Mouse (Mus musculus): ENCODE data around the gene Gli2.

Gli2 gene

DNA sequence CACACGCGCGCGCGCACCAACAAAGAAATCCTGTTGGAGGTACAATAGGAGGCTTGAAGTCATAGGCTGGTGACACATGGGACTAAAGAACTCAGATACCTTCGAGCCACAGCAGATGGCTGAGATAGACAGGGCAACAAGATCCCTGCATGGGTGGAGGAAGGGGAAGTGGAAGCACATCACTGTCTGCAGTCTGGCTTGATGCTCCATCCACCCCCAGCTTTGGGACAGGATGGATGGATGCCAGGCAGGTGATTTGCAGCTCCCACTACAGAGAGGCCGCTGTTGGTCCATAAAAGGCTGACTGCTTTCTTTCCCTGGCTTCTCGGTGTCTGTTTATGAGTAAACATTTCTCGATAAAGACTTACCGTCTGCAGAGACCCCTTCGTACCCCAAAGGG, 65.9 kb downstream of the Gli2 start:
- no peak for DNase-seq

DNA sequence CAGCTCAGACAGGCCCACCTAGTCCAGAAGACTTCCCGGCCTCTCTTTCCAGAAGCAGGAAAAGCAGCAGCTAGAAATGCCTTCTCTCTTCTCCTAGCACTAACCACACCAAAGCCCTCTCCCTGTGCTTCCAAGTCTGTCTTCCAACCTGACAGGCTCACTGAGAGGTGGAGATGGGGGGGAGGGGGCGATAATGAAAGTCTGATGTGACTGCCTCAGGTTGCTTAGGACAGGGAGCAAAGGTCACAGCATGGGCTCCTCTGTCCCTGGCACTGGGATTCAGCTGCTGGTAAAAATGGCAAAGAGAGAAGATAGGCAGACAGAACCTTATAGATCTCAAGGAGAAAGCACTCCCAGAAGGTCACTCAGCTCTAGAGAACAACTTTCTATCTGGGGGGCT, 70.0 kb downstream of the Gli2 start:
- no peak for DNase-seq

DNA sequence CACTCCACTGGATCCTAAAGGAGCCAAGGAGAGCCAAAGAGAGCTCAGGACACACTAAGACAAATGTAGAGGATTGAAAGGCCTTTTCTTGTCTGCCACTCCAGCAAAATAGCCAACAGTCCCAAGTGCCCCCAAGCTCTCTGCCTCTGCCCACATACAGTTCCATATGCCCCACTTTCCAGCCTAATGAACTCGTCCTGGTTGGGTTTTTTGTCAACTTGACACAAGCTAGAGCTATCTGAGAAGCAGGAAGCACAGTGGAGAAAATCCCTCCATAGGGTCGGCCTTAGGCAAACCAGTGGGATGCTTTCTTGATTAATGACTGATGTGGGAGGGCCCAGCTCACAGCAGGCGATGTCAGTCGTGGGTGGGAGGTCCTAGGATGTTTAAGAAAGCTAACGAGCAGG, 70.6 kb downstream of the Gli2 start:
- DNase-seq: no peak

DNA sequence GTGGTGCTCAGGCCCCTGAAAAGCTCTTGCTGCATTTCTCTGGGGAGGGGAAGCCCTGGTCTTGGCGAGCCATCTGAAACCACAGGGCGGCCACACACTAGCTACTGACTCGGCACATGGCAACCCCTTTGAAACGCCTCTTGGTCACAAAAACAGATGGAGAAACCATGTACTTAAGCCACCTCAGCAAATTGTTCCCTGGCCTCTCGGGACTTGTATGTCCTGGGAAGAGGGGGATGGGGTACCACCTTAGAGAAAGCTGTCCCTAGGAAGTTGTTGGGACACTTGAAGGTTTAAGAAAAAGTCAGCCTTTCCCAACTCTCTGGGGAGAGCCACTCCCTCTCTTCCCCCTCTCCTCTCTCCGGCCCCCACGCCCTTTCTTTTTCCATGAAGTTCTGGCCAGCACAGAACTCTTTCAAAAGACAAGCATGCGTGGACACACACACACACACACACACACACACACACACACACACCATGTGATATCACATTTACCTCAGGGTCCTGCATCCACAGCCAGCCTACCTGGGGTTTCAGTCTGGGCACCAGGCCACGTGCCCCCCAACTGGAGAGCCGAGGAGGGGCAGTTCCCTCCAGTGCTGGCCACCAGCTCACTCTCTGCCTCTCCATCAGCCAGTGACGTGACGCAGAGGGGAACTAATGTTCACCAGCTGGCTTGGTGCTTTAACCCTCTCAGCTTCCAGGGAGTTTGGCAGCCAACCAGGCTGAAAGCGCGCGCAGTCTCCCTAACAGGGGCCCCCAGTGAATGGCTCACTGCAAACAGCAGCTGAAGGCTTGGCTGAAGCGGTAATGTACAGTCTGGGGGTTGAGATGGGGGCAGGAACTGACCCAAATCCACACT, 71.2 kb downstream of the Gli2 start:
- no peak for DNase-seq

DNA sequence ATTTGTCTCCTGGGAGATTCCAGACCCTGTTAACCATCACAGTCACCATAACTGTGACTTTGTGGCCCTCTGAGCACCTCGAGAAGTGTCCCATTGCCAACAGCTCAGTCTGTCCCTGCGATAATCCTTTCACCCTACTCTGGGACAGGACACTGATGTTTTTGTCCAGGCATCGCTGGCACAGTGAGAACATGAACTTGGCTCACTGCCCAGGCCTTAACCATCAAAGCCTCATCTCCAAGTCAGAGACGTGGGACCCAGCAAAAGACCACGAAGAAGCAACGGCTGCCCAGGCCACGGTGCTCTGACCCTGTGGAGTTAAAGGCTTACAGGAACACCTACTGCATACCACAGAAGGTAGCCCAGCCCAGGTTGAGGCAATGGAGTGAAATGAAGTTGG, 72.8 kb downstream of the Gli2 start:
- DNase-seq: no peak

DNA sequence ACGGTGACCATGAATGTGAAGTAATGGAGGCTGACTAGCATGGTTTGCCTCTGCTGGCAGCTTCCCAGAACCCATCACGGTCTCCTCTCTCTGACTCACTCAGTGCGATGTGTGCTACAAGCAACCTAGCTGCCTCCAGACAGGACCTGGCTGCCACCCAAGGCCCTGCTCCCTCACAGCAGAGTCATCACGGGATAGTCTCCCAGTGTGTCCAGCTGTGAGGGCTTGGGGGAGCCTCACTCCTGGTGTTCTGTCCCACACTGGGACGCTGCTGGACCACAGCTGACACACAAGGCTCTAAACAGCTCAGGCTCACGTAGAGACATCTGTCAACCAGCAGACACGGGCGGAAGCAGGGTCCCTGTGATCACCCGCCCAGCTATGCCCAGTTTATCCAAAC, 76.8 kb downstream of the Gli2 start:
- DNase-seq: no peak

DNA sequence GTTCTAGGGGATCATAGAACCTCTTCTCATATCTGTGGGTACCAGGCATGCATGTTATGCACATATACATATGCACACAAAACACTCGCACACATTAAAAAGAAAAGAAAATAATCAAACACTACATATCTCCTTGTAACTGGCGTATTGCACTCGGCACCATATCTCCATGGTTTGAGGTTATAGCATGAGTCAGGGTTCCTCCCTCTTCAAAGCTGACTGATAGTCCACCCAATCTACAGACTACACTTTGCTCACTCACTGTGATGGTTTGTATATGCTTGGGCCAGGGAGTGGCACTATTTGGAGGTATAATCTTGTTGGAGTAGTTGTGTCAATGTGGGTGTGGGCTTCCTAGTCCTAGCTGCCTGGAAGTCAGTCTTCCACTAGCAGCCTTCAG, 78.0 kb downstream of the Gli2 start:
- no peak for DNase-seq

DNA sequence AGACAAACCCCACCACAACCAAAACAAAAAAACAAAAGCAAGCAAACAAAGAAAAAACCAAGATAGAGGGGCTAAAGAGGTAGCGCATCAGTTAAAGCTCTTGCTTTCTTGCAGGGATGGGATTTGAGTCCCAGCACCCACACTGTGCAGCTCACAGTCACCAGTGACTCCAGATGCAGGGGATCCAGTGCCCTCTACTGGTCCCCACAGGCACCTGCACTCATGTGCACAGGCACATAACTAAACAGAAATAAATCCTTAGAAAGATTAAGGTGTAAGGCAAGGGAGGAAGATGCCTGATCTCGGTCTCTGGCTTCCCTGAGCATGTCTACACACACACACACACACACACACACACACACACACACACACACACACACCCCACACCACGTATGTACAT, 83.4 kb downstream of the Gli2 start:
- no peak for DNase-seq

DNA sequence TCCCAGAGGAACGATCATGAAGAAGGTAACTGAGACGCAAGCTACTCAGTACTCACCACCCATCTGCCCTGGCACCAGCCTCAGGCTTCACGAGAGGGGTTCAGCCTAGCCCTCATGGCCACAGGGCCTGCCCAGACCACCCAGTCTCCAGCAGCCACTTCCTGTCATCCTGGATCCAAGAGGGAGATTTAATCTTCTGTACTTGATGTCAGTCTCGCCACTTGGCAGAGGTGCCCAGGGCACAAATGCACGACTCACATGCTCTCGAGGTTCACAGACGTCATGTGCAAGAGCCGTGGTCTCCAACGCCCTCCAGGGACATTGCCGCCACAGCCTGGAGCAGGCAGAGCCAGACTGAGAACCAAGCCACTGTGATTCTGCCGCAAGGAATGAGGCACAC, 84.0 kb downstream of the Gli2 start:
- DNase-seq: no peak

DNA sequence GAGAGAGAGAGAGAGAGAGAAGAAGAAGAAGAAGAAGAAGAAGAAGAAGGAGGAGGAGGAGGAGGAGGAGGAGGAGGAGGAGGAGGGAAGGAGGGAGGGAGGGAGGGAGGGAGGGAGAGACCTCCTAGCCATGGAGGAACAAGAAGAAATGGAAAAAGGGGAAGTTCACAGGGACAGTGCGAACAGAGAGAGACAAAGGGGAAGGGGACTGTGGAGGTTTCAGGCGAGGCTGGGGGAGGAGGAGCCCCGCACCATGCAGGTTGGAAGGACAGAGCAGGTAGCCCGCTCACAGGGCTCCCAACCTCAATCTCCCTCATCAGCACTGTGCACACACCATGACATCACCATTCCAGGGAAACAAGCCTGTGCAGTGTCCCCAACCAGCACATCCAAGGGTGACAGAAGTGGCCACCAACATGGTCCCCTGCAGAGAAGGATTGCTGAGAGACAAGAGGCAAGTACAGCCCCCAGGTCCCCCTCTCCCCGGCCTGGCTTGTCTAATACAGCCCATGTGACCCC, 84.7 kb downstream of the Gli2 start:
- no peak for DNase-seq

DNA sequence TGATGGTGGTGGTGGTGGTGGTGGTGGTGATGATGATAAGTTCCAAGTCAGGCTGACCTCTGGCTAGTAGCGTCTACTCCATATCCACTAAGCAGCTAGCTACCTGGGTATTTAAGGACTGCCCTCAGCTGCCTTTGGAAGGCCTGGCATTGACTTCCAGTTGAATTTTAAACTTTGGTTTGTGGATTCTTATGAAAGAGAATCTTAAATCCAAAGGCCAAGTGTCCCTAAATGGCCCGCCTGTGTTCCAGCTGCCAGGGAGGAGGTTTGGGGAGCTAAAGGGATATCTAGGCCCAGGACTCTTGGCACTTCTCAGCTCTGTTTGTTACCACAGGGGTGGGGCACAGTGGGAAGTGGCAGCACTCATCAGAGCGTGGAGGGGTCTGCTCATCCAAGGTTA, 85.4 kb downstream of the Gli2 start:
- DNase-seq: no peak

DNA sequence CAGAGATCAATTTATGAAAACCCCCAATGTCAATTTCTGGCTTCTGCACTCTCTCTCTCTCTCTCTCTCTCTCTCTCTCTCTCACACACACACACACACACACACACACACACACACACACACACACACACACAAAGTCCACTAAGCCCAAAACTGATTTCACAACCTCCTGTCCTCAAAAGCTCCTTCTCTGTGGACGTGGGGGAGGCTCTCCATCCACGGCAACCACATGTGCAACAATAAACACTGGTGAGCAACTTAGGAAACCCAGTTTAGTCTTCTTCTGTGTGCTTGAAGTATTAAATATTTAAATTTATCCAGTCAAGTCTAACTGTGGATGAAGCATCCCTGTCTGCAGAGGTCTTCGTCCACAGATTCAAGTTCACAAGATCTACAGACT, 86.1 kb downstream of the Gli2 start:
- DNase-seq: no peak

DNA sequence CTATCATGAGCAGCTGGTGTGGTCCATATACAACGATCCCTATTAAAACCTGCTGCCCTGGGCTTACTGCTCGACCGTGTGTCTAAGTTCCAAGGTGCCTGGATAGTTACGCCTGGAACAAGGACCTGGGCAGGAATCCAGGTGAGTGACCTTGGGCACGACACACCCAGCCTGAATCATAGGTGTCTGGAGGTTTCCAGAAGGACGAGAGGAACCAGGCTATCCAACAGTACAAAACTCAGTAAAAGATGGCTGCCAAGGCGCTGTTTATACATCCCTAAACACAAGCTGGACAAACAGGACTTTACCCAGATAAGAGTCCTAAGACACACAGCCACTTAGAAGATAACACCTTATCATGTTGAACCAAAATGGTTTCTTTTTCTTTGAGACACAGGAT, 94.8 kb downstream of the Gli2 start:
- DNase-seq: no peak

DNA sequence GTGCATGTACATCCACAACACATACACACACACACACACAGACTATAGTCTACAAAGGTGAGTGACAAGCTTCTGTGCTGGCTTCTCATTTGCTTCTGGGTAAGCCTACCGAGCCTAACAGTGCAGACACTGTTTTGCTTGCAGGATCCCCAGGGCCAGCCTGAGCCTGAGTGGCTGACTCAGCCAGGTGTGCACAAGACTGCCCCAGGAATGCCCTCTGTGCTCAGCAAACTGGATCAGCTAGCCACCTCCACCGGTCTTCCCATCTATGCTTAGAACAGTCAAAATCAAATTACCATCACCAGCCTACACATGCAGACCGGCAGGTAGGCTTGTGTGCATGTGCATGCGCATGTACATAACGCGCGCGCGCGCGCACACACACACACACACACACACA, 97.6 kb downstream of the Gli2 start:
- no peak for DNase-seq

DNA sequence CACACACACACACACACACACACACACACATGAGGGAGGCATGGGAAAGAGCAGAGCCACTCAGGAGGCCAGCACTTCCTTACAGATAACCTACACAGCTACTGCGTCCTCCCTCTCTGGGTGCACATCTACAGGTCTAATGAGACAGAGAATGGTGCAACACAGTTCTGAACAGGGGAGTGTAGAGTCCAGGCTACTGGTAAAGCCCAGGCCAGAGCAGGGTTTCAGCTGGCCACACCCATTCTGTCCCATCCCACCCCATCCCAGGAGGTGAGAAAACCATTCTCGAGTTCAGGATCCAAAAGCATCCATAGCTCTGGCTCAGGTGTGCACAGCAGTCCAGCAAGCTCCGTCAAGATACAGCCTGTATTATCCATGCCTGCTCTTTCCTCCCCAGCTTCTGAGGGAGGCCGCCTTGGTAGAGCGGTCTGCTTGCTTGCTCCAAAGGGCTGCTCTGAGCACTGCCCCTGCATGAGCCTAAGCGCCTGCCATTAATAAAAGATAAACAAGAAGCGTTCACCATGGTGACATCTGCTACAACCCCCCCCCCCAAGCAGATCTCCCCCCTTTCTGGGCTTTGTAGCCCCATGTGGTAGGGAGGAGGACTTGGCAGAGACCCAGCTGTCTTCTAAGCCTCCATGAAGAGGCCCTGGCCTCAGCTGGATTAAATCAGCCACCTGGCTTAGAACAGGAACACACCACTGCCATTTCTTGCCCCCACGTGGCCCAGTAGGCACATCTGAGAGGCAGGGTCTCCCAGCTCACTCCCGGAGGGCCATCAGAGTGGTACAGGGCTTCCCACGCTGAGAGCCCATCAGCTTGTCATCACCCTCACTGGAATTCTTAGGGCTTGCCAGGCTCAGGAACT, 98.8 kb downstream of the Gli2 start:
- no peak for DNase-seq

DNA sequence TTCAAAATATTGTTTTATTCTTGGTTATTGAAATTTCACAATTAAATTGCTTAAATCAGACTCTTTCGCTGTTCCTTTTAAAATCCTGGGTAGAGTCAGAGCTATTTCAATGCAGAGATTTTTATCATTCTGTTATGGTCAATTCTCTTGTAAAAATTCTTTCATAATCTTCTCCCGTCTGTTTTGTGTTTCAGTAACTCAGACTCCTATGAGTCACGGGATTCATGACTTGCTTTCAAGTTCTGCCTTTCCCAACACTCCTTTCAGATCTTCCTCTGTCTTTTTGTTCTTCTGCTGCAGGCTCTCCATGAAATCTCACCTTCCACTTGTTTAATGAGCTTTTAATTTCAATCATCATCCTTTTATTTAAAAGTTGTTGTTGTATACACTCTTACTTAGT, 100.4 kb downstream of the Gli2 start:
- DNase-seq: no peak

DNA sequence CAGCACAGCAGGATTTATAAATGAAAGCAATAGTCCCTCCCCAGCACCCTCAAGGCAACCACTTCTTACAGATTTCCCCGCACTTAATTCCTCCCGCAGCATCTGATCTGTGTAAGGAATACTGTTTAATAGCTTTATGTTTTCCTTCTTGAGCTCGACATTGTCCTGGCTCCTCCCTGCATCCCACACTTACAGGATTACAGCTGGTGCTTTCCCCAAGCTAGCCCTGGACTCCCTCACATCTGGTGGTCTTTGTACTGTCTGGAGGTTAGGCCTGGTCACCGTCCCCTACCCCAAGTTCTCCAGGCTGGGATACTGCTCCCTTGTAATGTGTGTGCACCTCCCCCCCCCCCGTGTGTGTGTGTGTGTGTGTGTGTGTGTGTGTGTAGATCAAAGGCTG, 101.1 kb downstream of the Gli2 start:
- no peak for DNase-seq

DNA sequence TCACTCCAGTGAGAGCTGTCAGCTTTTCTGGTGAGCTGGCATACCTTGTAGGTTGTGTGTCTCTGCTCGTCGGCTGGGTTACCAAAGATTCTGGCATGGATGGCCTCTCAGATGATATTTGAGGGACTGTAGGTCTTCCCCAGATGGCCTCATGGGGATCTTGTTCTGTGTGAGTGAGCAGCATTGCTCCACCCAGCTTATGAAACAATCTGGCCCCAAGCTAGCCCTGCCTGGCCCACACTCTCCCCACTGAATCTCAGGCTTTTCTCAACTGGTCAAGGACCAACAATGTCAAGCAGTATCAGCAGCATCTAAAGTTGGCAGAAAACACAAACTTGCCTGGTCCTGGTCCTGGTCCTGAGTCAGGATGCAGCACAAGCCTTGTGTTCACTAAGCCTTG, 105.0 kb downstream of the Gli2 start:
- DNase-seq: no peak

DNA sequence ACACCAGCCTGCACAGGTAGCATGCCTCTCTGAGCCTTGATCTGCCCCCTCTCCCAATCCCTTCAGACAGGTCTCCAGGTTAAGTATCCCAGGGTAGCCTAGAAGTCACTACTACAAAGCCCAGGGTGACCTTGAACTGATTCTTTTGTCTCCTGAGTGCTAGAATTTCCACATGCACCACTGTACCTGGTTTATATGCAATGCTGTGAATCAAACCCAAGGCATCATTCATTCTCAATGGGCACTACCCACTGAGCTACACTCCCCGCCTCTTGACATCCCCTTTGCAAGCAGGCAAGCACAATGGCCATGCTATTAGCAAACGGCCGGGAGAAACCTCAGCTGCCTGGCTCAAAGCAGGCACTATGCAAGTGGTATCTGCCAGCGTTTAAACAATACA, 106.2 kb downstream of the Gli2 start:
- DNase-seq: no peak

DNA sequence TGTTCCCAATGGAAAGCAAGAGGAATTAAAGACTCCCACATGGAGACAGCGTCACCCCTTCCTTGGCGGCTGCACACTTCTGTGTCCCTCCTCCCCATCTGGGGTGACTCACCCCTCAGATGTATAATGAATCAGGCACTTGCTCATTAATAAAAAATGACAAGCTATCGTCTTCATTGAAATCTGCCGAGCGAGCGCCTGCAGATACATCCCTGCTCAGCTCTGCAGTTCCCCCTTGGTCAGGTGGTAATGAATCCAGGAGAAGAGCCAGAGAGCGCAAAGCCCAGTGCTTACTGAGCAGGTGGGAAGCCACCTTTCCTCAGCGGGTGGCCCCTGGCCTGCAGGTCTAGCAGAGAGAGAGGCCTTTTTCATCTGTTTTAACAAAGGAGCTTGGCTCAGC, 112.1 kb downstream of the Gli2 start:
- DNase-seq: no peak

DNA sequence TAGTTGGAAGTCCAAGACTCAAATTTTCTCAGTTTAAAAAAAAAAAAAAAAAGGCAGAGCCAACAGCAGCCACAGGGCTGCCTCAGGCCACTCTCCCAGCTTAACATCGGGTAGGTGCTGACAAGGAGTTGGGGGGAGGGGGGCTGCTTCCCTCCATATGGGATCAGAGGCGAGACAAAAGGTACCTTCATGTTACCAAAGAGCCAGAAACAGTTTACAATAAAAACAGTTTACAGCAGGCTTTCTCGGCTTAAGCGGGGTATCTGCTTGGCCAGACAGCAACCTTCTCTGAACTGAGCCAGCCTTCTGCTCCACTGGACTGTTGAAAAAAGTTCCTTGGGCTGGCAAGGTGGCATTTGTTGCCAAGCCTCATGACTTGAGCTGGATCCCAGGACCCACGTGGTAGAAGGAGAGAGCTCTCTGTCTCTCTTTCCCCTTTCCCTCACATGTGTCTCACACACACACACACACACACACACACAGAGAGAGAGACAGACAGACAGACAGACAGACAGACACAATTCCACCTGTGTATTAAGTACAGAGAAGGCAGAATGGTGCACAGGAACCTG, 113.1 kb downstream of the Gli2 start:
- no peak for DNase-seq

DNA sequence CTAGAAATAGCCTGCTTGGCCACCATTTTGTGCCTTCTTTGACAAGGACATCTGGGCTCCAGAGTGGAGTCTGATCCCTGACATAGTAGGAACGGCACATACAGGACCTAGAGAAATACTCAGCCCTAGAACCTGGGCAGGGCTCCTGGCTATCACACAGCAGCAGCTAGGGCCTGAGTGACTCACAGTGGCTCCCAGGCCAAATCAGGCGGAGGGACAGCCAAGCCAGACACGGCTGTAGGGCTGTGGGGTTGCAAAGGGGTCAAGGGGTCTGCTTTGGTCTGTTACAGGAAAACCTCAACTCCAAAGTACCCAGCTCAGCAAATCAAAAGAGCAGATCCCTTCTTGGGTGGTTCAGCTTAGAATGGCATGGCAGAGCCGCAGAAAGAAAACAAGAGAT, 115.2 kb downstream of the Gli2 start:
- DNase-seq: no peak

DNA sequence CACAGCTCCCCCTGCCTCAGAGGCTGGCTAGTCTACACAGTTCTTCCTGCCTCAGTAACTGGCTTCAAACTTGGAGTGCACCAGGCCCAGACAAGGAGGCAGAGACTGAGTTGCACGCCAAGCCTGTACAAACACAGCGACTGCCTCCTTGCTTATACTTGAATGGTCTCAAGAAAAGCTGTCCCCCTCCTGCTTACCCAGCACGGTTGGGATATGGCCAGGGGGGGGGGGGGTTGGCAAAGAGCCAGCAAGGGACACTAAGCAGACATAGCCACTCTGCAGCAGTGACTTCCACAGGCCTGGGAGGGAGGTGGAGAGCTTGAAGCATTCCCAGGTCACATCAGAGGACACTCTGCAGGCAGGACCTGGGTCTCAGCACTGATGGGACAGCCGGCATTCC, 117.3 kb downstream of the Gli2 start:
- DNase-seq: no peak

DNA sequence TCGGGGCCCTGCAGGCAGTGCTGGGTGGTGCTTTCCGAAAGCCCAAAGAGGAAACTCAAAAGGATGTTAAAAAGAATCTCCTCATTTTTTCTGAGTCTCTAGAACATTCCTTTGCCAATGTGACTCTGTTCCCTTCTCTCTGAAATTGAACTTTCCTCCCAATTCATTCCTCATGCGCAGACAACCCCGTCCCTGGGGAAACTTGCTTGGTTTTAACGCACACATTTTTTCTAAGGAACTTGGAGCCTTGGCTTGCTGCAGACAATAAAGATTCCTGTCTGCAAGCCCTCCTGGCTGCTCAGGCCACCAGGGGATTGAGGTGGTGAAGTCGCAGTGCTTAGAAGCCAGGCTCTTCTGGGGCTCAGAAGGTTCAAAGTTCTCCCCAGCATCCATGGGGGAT, 117.9 kb downstream of the Gli2 start:
- DNase-seq: no peak
